Mouse (Mus musculus) bone marrow, adult 2 months (tissue): ENCODE results near the gene Gpx4. TPM values are rescaled to one million over a fixed set of nuclear protein-coding genes. Genes with fewer than 3 reads are reported as not detected.
A peak's percentile ranks its signal among the peaks of the same experiment; 100 is the strongest.

ENCODE experiments used
- H3K27ac ChIP-seq: fragments of 200-500 bp; 2 replicates; pipeline ENCODE4 v1.5.1; 2012; ENCODE audit warnings: low read depth, mild to moderate bottlenecking, control low read depth, inconsistent platforms, low read length; ENCODE audit not compliant: control insufficient read depth, poor library complexity, insufficient read depth
- H3K4me1 ChIP-seq: fragments of 200-500 bp; 2 replicates; pipeline ENCODE4 v1.6.1; 2011; ENCODE audit warnings: low read length; ENCODE audit not compliant: control insufficient read depth, insufficient read depth
- H3K4me3 ChIP-seq: fragments of 200-500 bp; replicated peaks from 2 replicates; pipeline ENCODE3; 2011; ENCODE audit warnings: mild to moderate bottlenecking, low read depth, low read length, control low read depth; ENCODE audit not compliant: control insufficient read depth
- CTCF ChIP-seq: fragments of 200-500 bp; IDR thresholded peaks from 2 replicates; pipeline ENCODE4 v1.5.1; 2011; ENCODE audit warnings: low read length, control low read depth; ENCODE audit not compliant: control insufficient read depth, insufficient read depth
- POLR2A ChIP-seq: fragments of 200-500 bp; IDR thresholded peaks from 2 replicates; pipeline ENCODE4 v1.6.1; 2011; ENCODE audit warnings: low read depth, mild to moderate bottlenecking, control low read depth, low read length, borderline replicate concordance; ENCODE audit not compliant: control insufficient read depth
- WGBS: fragments of 180-500 bp; shearing (Covaris S2); methylation state at CpG from one replicate; pipeline ENCODE4 v1.1.7; 2018; 5-methylcytosine and 5-hydroxymethylcytosine counted together
- polyA plus RNA-seq: library from polyadenylated mRNA; stranded (reverse); fragments of >200 nt; gene quantifications from 2 replicates; pipeline ENCODE4 v1.2.4, GENCODE M21; 2011; ENCODE audit warnings: low replicate concordance; ENCODE audit not compliant: missing spikeins, insufficient read depth, insufficient read length

Gpx4 gene
- polyA plus RNA-seq, 1 experiment: 2,392 TPM

GRCm38 (mm10) chr10:80055364-80055763, 8.4 kb downstream of the Gpx4 start:
- WGBS: 70% methylated on average over 5 of the region's 5 CpGs
- Histone ChIP-seq H3K27ac (no peak overlapping the region), H3K4me1 (peaks cover 6% of the 10 kb centered on the region; the same call in 1 of the 2 replicates), H3K4me3 (no peak overlapping the region)
- TF ChIP-seq POLR2A (no peak), CTCF (no peak)

GRCm38 (mm10) chr10:80055891-80056290, 8.9 kb downstream of the Gpx4 start:
- Histone ChIP-seq H3K4me1 (peaks cover 6% of the 10 kb centered on the region; the same call in 1 of the 2 replicates), H3K27ac (no peak overlapping the region), H3K4me3 (no peak overlapping the region)
- WGBS: 58% methylated on average over 9 of the region's 10 CpGs
- no peak for TF ChIP-seq POLR2A
- TF ChIP-seq CTCF: no peak

GRCm38 (mm10) chr10:80056506-80056905, 9.5 kb downstream of the Gpx4 start:
- H3K4me3 ChIP-seq: no peak overlapping the region
- peaks cover 5% of the 10 kb centered on the region; the same call in 1 of the 2 replicates for H3K4me1 ChIP-seq
- no peak overlapping the region; the same call in 1 of the 2 replicates for H3K27ac ChIP-seq
- WGBS: 84% methylated on average over 4 of the region's 4 CpGs
- TF ChIP-seq POLR2A (no peak), CTCF (no peak)

GRCm38 (mm10) chr10:80056976-80057682, 10.2 kb downstream of the Gpx4 start:
- H3K4me1 ChIP-seq: peaks cover 5% of the 10 kb centered on the region; the same call in 1 of the 2 replicates
- H3K4me3 ChIP-seq: no peak overlapping the region
- WGBS: 92% methylated on average over 27 of the region's 27 CpGs
- H3K27ac ChIP-seq: no peak overlapping the region
- TF ChIP-seq POLR2A: peak; percentile 15; the same call in 1 of the 2 replicates
- TF ChIP-seq CTCF: no peak

GRCm38 (mm10) chr10:80057683-80058326, 10.8 kb downstream of the Gpx4 start:
- 83% methylated on average over 30 of the region's 30 CpGs for WGBS
- Histone ChIP-seq H3K4me3 (no peak overlapping the region), H3K27ac (no peak overlapping the region), H3K4me1 (peaks cover 2% of the 10 kb centered on the region; the same call in 1 of the 2 replicates)
- no peak for TF ChIP-seq POLR2A
- TF ChIP-seq CTCF: no peak

- TF ChIP-seq CTCF (no peak), POLR2A (no peak)
- H3K4me1 ChIP-seq: no peaks in the 10 kb centered on the region
- H3K27ac ChIP-seq: no peak overlapping the region
- no peak overlapping the region for H3K4me3 ChIP-seq
- 88% methylated on average over 5 of the region's 5 CpGs for WGBS
These were observed 16.1 kb downstream of the Gpx4 start for GRCm38 (mm10) chr10:80063104-80063503.

GRCm38 (mm10) chr10:80063877-80064650, 17.1 kb downstream of the Gpx4 start:
- whole genome bisulfite sequencing: 89% methylated on average over 23 of the region's 23 CpGs
- peak; percentile 26; the same call in 1 of the 2 replicates for TF ChIP-seq POLR2A
- no peak for TF ChIP-seq CTCF
- no peaks in the 10 kb centered on the region for H3K4me1 ChIP-seq
- H3K4me3 ChIP-seq: no peak overlapping the region
- H3K27ac ChIP-seq: peak overlapping the region; percentile 14; the same call in 1 of the 2 replicates

- Histone ChIP-seq H3K4me1 (peaks cover 10% of the 10 kb centered on the region), H3K27ac (no peak overlapping the region), H3K4me3 (no peak overlapping the region)
- no peak for TF ChIP-seq POLR2A
- no peak for TF ChIP-seq CTCF
- 84% methylated on average over 7 of the region's 7 CpGs for WGBS
These were observed 22.3 kb downstream of the Gpx4 start for GRCm38 (mm10) chr10:80069251-80069650.
